Mouse (Mus musculus): ENCODE measurements around the gene Prkd2. TPM values are rescaled to one million over a fixed set of nuclear protein-coding genes. Genes with fewer than 3 reads are reported as not detected.

Prkd2 gene
- polyA plus RNA-seq, 1 experiment from 2014 or later = 11.0 TPM

DNA sequence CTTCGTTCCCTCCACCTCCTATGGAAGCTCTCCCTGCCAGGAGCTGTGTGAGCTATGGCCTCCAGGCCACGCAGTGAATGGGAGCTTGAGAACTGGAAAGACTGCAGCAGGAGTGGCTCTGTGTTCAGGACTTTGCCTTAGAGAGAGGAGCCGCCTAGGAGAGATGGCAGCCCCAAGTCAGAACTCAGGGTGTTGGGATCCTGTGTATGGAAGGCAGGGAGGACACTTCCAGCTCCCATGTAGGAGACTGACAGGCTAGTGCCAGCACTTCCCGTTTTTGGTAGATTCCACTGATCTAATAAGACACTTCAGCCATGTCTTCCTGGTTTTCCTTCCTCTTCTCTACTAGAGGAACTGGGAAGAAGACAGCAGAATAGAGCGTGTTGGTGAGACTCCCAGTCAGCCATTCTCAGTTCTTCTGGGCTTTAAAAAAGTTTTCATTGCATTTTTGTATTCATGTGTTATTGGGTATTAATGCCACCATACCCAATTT, 22.4 kb upstream of the Prkd2 start:
- no peak for ATAC-seq (replicated peaks; ENCODE audit: low FRiP score)
- Histone ChIP-seq H3K36me3 (ENCODE audit: control insufficient read depth, insufficient read depth, low read length) (no peaks in the 10 kb centered on the region; the same call in 1 of the 2 replicates), H3K4me3 (ENCODE audit: low read depth, low read length) (no peak overlapping the region), H3K27me3 (ENCODE audit: control insufficient read depth, insufficient read depth, low read length) (no peaks in the 10 kb centered on the region), H3K27ac (ENCODE audit: low read depth, low read length) (no peak overlapping the region), H3K4me2 (ENCODE audit: low read depth, low read length, severe bottlenecking) (no peak overlapping the region), H3K9ac (ENCODE audit: low read length) (no peak overlapping the region), H3K4me1 (replicated peaks; ENCODE audit: control insufficient read depth, insufficient read depth, low read length) (peaks cover 17% of the 10 kb centered on the region), H3K9me3 (ENCODE audit: control insufficient read depth, low read length) (no peaks in the 10 kb centered on the region)
- 79% methylated on average over 5 of the region's 5 CpGs for WGBS
- no peak for DNase-seq (ENCODE audit: low spot score)

DNA sequence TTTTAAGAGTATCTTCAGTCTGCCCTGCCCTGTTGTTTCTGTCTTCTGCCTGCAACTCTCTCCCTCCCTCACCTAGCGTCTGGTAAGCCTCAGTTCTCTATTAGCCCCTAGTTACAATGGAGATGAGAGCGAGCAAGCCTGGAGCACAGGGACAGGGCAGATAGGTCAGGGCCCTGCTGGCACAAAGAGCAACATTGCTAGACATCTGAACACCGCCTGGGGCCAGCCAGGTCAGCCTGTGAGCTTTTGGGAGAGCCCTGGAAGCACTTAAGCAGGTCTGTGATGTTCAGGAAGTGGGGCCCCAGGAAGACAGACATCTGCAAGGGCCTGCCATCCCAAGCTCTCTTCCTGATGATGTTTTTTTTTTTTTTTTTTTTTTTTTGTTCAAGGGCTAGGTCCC, 21.6 kb upstream of the Prkd2 start:
- no peaks in the 10 kb centered on the region for H3K9me3 ChIP-seq (ENCODE audit: control insufficient read depth, low read length)
- H3K4me3 ChIP-seq (ENCODE audit: low read depth, low read length) = no peak overlapping the region
- ATAC-seq (replicated peaks; ENCODE audit: low FRiP score) (no peak), DNase-seq (ENCODE audit: low spot score) (no peak)
- 38% methylated on average over 3 of the region's 3 CpGs for WGBS
- no peak overlapping the region for H3K9ac ChIP-seq (ENCODE audit: low read length)
- H3K27ac ChIP-seq (ENCODE audit: low read depth, low read length) = no peak overlapping the region
- H3K4me2 ChIP-seq (ENCODE audit: low read depth, low read length, severe bottlenecking) = no peak overlapping the region
- no peaks in the 10 kb centered on the region for H3K27me3 ChIP-seq (ENCODE audit: control insufficient read depth, insufficient read depth, low read length)
- H3K36me3 ChIP-seq (ENCODE audit: control insufficient read depth, insufficient read depth, low read length) = no peaks in the 10 kb centered on the region; the same call in none of the 2 replicates
- peaks cover 11% of the 10 kb centered on the region for H3K4me1 ChIP-seq (replicated peaks; ENCODE audit: control insufficient read depth, insufficient read depth, low read length)

DNA sequence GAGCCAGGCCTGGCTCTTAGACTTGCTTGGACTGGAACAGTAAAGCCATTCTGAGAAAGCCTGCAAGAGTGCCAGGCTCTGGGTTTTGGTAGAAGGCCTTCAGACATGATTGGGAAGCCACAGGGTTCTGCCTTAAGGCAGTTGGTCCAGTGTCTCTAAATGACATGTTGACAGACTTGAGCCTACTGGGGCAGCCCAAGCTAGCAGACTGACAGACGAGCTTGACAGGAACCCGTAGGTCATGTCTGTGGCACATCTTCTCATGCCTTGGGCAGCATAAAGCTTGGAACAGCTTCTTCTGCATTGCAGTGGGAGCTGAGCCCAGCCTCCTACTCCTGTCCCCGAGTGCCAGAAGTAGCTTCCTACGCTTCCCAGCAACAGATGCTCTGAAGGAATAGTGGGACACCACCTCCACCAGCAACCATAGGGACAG, 21.0 kb upstream of the Prkd2 start:
- no peaks in the 10 kb centered on the region; the same call in none of the 2 replicates for H3K36me3 ChIP-seq (ENCODE audit: control insufficient read depth, insufficient read depth, low read length)
- H3K27me3 ChIP-seq (ENCODE audit: control insufficient read depth, insufficient read depth, low read length) = no peaks in the 10 kb centered on the region
- no peak overlapping the region for H3K4me3 ChIP-seq (ENCODE audit: low read depth, low read length)
- no peak overlapping the region for H3K4me2 ChIP-seq (ENCODE audit: low read depth, low read length, severe bottlenecking)
- ATAC-seq (replicated peaks; ENCODE audit: low FRiP score) (no peak), DNase-seq (ENCODE audit: low spot score) (no peak)
- peaks cover 11% of the 10 kb centered on the region for H3K4me1 ChIP-seq (replicated peaks; ENCODE audit: control insufficient read depth, insufficient read depth, low read length)
- no peaks in the 10 kb centered on the region for H3K9me3 ChIP-seq (ENCODE audit: control insufficient read depth, low read length)
- H3K27ac ChIP-seq (ENCODE audit: low read depth, low read length) = no peak overlapping the region
- 83% methylated on average over 4 of the region's 4 CpGs for WGBS
- H3K9ac ChIP-seq (ENCODE audit: low read length) = no peak overlapping the region

- WGBS = 86% methylated on average over 5 of the region's 5 CpGs
- DNase-seq (ENCODE audit: low spot score) (no peak), ATAC-seq (replicated peaks; ENCODE audit: low FRiP score) (no peak)
- H3K4me2 ChIP-seq (ENCODE audit: low read depth, low read length, severe bottlenecking) = no peak overlapping the region
- no peaks in the 10 kb centered on the region for H3K27me3 ChIP-seq (ENCODE audit: control insufficient read depth, insufficient read depth, low read length)
- H3K4me1 ChIP-seq (replicated peaks; ENCODE audit: control insufficient read depth, insufficient read depth, low read length) = peaks cover 3% of the 10 kb centered on the region; the same call in 1 of the 2 replicates
- no peaks in the 10 kb centered on the region for H3K9me3 ChIP-seq (ENCODE audit: control insufficient read depth, low read length)
- no peak overlapping the region for H3K27ac ChIP-seq (ENCODE audit: low read depth, low read length)
- peaks cover 1% of the 10 kb centered on the region for H3K36me3 ChIP-seq (ENCODE audit: control insufficient read depth, insufficient read depth, low read length)
- H3K9ac ChIP-seq (ENCODE audit: low read length) = no peak overlapping the region
- H3K4me3 ChIP-seq (ENCODE audit: low read depth, low read length) = no peak overlapping the region
Observed at GRCm38 (mm10) chr7:16823734-16824133, 19.0 kb upstream of the Prkd2 start.

DNA sequence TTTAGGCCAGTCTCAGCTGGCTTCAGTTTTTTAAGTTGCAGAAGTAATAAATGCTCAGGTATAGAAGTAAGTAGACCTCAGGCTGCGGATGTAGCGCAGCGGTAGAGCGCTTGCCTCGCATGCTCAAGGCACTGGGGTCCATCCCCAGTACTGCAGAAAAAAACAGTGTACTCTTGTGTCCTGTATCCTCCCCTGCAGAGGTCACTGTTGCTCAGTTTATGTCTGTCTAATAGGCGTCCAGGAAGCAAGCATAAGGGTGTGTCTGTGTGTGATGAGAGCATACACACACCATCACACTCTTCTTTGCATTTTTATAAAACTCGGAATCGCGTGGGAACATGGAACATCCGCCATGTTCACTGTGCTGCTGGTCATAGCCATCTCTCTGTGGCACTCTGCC, 16.9 kb upstream of the Prkd2 start:
- WGBS = 85% methylated on average over 10 of the region's 10 CpGs
- Histone ChIP-seq H3K36me3 (ENCODE audit: control insufficient read depth, insufficient read depth, low read length) (peaks cover 10% of the 10 kb centered on the region), H3K4me1 (replicated peaks; ENCODE audit: control insufficient read depth, insufficient read depth, low read length) (peaks cover 3% of the 10 kb centered on the region; the same call in 1 of the 2 replicates), H3K9me3 (ENCODE audit: control insufficient read depth, low read length) (no peaks in the 10 kb centered on the region), H3K4me2 (ENCODE audit: low read depth, low read length, severe bottlenecking) (no peak overlapping the region), H3K27me3 (ENCODE audit: control insufficient read depth, insufficient read depth, low read length) (no peaks in the 10 kb centered on the region), H3K9ac (ENCODE audit: low read length) (no peak overlapping the region), H3K4me3 (ENCODE audit: low read depth, low read length) (no peak overlapping the region), H3K27ac (ENCODE audit: low read depth, low read length) (no peak overlapping the region)
- DNase-seq (ENCODE audit: low spot score) (no peak), ATAC-seq (replicated peaks; ENCODE audit: low FRiP score) (no peak)

GRCm38 (mm10) chr7:16826571-16826970, 16.1 kb upstream of the Prkd2 start:
- Histone ChIP-seq H3K27me3 (ENCODE audit: control insufficient read depth, insufficient read depth, low read length) (no peaks in the 10 kb centered on the region), H3K36me3 (ENCODE audit: control insufficient read depth, insufficient read depth, low read length) (peaks cover 12% of the 10 kb centered on the region), H3K4me2 (ENCODE audit: low read depth, low read length, severe bottlenecking) (no peak overlapping the region), H3K27ac (ENCODE audit: low read depth, low read length) (no peak overlapping the region), H3K4me3 (ENCODE audit: low read depth, low read length) (no peak overlapping the region), H3K9ac (ENCODE audit: low read length) (no peak overlapping the region), H3K4me1 (replicated peaks; ENCODE audit: control insufficient read depth, insufficient read depth, low read length) (peaks cover 2% of the 10 kb centered on the region; the same call in 1 of the 2 replicates), H3K9me3 (ENCODE audit: control insufficient read depth, low read length) (no peaks in the 10 kb centered on the region)
- no peak for DNase-seq (ENCODE audit: low spot score)
- WGBS = 87% methylated on average over 5 of the region's 5 CpGs
- ATAC-seq (replicated peaks; ENCODE audit: low FRiP score) = no peak

DNA sequence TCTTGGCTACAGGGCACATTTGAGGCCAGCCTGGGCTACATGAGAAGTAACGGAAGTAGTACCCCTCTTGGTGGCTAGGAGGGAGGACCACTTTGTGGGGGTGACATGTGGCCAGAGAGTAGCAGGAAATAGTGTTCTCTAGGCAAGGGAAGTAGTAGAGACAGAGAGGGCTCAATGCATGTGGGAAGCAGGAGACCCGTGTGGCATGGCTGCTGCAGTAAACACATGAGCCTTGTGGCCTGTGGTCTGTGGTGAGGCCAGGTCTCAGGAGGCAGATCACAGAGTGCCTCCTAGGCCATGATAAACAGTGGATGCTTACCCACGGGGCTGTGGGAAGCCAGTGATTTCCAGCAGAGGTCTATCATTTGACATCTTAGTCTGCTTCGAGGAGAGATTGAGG, 15.4 kb upstream of the Prkd2 start:
- H3K9me3 ChIP-seq (ENCODE audit: control insufficient read depth, low read length) = no peaks in the 10 kb centered on the region
- H3K27ac ChIP-seq (ENCODE audit: low read depth, low read length) = no peak overlapping the region
- H3K36me3 ChIP-seq (ENCODE audit: control insufficient read depth, insufficient read depth, low read length) = peaks cover 13% of the 10 kb centered on the region
- ATAC-seq (replicated peaks; ENCODE audit: low FRiP score) = no peak
- no peak for DNase-seq (ENCODE audit: low spot score)
- WGBS = 84% methylated on average over 4 of the region's 4 CpGs
- H3K4me2 ChIP-seq (ENCODE audit: low read depth, low read length, severe bottlenecking) = no peak overlapping the region
- H3K4me1 ChIP-seq (replicated peaks; ENCODE audit: control insufficient read depth, insufficient read depth, low read length) = no peaks in the 10 kb centered on the region
- H3K9ac ChIP-seq (ENCODE audit: low read length) = no peak overlapping the region
- no peak overlapping the region for H3K4me3 ChIP-seq (ENCODE audit: low read depth, low read length)
- no peaks in the 10 kb centered on the region for H3K27me3 ChIP-seq (ENCODE audit: control insufficient read depth, insufficient read depth, low read length)

DNA sequence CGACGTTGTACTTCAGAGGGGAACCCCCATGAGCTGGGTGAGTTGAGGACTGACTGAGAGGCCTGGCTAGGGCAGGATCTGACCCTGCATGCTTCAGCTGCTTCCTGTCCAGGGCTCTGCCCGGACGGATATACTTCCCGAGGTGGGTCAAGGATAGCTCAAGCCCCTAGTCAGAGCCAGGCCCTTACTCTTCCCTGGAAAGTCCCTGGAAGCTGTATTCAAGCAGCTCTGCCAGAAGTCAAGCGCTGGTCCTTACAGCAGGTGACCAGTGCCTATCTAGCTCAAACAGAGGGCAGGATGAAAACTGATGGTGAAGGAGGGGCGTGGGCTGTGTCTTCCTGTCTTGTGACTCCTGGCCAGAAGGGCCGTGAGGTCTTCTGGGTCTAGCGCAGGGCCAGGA, 12.3 kb upstream of the Prkd2 start:
- no peak for ATAC-seq (replicated peaks; ENCODE audit: low FRiP score)
- Histone ChIP-seq H3K9me3 (ENCODE audit: control insufficient read depth, low read length) (no peaks in the 10 kb centered on the region), H3K27me3 (ENCODE audit: control insufficient read depth, insufficient read depth, low read length) (no peaks in the 10 kb centered on the region), H3K4me3 (ENCODE audit: low read depth, low read length) (no peak overlapping the region), H3K27ac (ENCODE audit: low read depth, low read length) (no peak overlapping the region), H3K9ac (ENCODE audit: low read length) (no peak overlapping the region), H3K36me3 (ENCODE audit: control insufficient read depth, insufficient read depth, low read length) (peaks cover 24% of the 10 kb centered on the region), H3K4me1 (replicated peaks; ENCODE audit: control insufficient read depth, insufficient read depth, low read length) (no peaks in the 10 kb centered on the region), H3K4me2 (ENCODE audit: low read depth, low read length, severe bottlenecking) (no peak overlapping the region)
- DNase-seq (ENCODE audit: low spot score) = no peak
- 93% methylated on average over 9 of the region's 9 CpGs for WGBS
